Mouse (Mus musculus): ENCODE measurements at regions not wholly inside any gene's neighbourhood (a gene's known extent, or its start where the extent isn't known, plus 50 kb on each side); places are given as distances from the start of the nearest gene placed in this dataset.

DNA sequence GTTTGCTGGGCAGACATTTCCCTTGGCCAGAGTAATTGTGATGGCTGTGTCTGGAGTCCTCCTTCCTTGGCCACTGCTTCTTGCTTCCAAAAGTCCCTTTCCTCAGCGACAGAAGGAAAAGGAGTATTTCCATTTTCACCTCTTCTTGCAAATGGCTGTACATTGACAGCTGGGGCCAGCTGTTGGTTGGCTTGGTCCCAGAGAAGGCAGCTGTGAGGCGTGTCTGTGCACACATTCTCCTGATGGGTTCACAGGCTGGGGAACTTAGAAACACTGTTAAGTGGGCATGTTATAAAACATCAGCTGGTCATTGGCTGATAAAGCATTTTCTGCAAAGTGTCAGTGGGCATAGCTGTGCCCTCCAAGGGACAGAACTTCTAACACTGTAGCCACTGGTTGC is 290.4 kb upstream of the Trpc7 start:
- TF ChIP-seq POLR2A (IDR thresholded peaks at IDR 0.05; ENCODE audit: borderline replicate concordance, extremely low read depth, insufficient read depth, insufficient read length, poor library complexity, severe bottlenecking), result no peak
- no peak for TF ChIP-seq CTCF (IDR thresholded peaks at IDR 0.05; ENCODE audit: borderline replicate concordance, extremely low read depth, insufficient read depth, insufficient read length)
